Mouse (Mus musculus): ENCODE measurements around the gene Actrt2. TPM values are rescaled to one million over a fixed set of nuclear protein-coding genes. Genes with fewer than 3 reads are reported as not detected.

Actrt2 gene
- polyA plus RNA-seq, 1 experiment from 2014 or later: not detected

DNA sequence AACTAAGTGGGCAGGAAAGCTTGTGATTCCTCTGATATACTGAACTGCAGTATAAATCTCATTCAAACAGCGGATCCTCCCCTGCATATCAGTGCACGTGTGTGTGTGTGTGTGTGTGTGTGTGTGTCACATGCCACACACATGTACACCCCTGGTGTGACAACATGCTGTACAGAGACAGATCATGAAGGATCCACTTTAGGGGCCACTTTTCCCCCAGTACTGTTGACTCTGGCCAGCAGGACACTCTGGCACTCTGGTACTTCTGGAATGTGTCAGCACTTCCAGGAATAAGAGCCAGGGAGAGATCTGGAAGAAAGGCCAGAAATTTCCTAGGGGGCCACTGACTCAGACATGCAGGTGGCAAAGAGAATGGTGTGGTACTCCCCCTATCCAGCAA, 41.4 kb downstream of the Actrt2 start:
- no peak overlapping the region for H3K9ac ChIP-seq
- no peak for ATAC-seq (ENCODE audit: low FRiP score)
- no peaks in the 10 kb centered on the region for H3K36me3 ChIP-seq (replicated peaks; ENCODE audit: control insufficient read depth, insufficient read depth)
- H3K9me3 ChIP-seq (ENCODE audit: control insufficient read depth, low read length): no peaks in the 10 kb centered on the region
- H3K27me3 ChIP-seq (ENCODE audit: control insufficient read depth, insufficient read depth, low read length): peaks cover 36% of the 10 kb centered on the region
- H3K27ac ChIP-seq: no peak overlapping the region
- H3K4me1 ChIP-seq (replicated peaks; ENCODE audit: control insufficient read depth, insufficient read depth, low read length): peaks cover 17% of the 10 kb centered on the region; the same call in 1 of the 2 replicates
- no peak overlapping the region for H3K4me3 ChIP-seq (replicated peaks; ENCODE audit: low read length)
- no peak overlapping the region for H3K4me2 ChIP-seq (replicated peaks)
- 87% methylated on average over 2 of the region's 2 CpGs for WGBS
- no peak for DNase-seq (ENCODE audit: low spot score)

DNA sequence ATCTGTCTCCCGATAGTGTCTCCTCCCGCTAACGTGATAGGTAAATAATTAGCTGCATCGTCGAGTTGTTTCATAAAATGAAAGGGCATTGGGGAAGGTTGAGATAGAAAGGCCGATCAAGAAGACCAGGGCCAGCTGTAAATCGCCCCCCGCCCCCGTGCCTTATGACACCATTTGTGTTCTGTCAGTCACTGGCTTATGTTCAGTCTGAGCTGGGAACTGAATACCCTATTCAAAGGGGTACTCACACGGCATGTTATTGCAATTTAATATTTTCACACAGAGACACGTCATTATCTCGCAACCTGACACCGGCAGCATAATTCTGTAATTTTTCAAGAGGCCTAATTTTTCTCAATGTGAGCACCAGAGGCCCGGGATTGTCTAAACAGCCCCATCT, 42.0 kb downstream of the Actrt2 start:
- H3K9me3 ChIP-seq (ENCODE audit: control insufficient read depth, low read length): no peaks in the 10 kb centered on the region
- no peak overlapping the region for H3K4me3 ChIP-seq (replicated peaks; ENCODE audit: low read length)
- 39% methylated on average over 14 of the region's 14 CpGs for WGBS
- H3K4me1 ChIP-seq (replicated peaks; ENCODE audit: control insufficient read depth, insufficient read depth, low read length): peaks cover 17% of the 10 kb centered on the region; the same call in 1 of the 2 replicates
- no peaks in the 10 kb centered on the region for H3K36me3 ChIP-seq (replicated peaks; ENCODE audit: control insufficient read depth, insufficient read depth)
- H3K27me3 ChIP-seq (ENCODE audit: control insufficient read depth, insufficient read depth, low read length): peaks cover 31% of the 10 kb centered on the region
- no peak for ATAC-seq (ENCODE audit: low FRiP score)
- no peak overlapping the region for H3K4me2 ChIP-seq (replicated peaks)
- H3K27ac ChIP-seq: no peak overlapping the region
- no peak for DNase-seq (ENCODE audit: low spot score)
- no peak overlapping the region for H3K9ac ChIP-seq

DNA sequence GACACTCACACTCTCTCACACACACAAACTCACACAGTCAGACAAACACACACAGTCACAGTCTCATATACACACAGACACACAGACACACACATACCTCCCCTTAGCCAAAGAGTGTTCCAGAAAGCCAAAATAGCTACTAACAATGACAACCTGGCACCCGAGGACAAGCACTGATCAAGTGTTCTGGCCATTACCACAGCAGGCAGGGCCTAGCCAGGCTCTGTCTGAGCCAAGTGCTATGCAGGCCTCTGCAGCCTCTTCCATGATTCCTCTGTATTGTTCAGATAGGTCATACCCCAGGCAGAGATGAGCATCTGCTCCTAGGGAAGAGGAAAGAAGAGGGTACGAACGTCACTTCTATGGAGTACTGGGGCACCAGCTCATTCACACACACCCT, 44.4 kb downstream of the Actrt2 start:
- Histone ChIP-seq H3K27ac (no peak overlapping the region), H3K9ac (no peak overlapping the region), H3K36me3 (replicated peaks; ENCODE audit: control insufficient read depth, insufficient read depth) (no peaks in the 10 kb centered on the region), H3K9me3 (ENCODE audit: control insufficient read depth, low read length) (no peaks in the 10 kb centered on the region), H3K4me1 (replicated peaks; ENCODE audit: control insufficient read depth, insufficient read depth, low read length) (0 out of 2 replicates have a peak, but pooled peaks cover 13% of the 10 kb centered on the region), H3K4me3 (replicated peaks; ENCODE audit: low read length) (no peak overlapping the region), H3K27me3 (ENCODE audit: control insufficient read depth, insufficient read depth, low read length) (peaks cover 9% of the 10 kb centered on the region), H3K4me2 (replicated peaks) (no peak overlapping the region)
- ATAC-seq (ENCODE audit: low FRiP score) (no peak), DNase-seq (ENCODE audit: low spot score) (no peak)
- WGBS: 83% methylated on average over 3 of the region's 3 CpGs

DNA sequence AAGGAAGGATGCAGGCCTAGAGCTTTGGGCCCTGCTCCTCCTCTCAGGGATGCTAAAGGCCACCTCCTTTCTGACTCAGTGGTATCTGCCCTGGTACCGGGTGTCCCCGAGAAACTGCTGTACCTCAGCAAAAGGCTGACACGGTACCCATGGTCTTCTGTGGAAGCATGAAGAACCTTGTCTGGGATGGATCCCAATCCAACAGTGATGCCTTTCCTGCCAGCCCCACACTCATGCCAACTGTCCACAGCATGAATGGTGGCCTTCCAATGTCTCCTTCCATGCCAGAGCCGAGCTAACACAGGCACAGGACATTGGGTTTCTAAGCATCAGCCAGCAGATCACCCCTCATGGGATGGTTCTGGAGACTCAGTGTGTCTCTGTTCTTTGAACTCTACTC, 45.1 kb downstream of the Actrt2 start:
- 90% methylated on average over 4 of the region's 4 CpGs for WGBS
- no peak overlapping the region for H3K4me2 ChIP-seq (replicated peaks)
- DNase-seq (ENCODE audit: low spot score) (no peak), ATAC-seq (ENCODE audit: low FRiP score) (no peak)
- peaks cover 3% of the 10 kb centered on the region; the same call in 1 of the 2 replicates for H3K27me3 ChIP-seq (ENCODE audit: control insufficient read depth, insufficient read depth, low read length)
- no peaks in the 10 kb centered on the region for H3K36me3 ChIP-seq (replicated peaks; ENCODE audit: control insufficient read depth, insufficient read depth)
- no peaks in the 10 kb centered on the region for H3K9me3 ChIP-seq (ENCODE audit: control insufficient read depth, low read length)
- peaks cover 13% of the 10 kb centered on the region; the same call in 1 of the 2 replicates for H3K4me1 ChIP-seq (replicated peaks; ENCODE audit: control insufficient read depth, insufficient read depth, low read length)
- H3K4me3 ChIP-seq (replicated peaks; ENCODE audit: low read length): no peak overlapping the region
- H3K27ac ChIP-seq: no peak overlapping the region
- no peak overlapping the region for H3K9ac ChIP-seq

Other genes with a start within 250 kb of the Actrt2 start
- gene Prdm16, start 31.0 kb downstream of the Actrt2 start, polyA plus RNA-seq (2014; fragmentation: Nextera tagmentation; extraction: Ambion mirVana): 13.2 and 15.6 TPM in 2 replicates
- gene Ttc34, start 169.6 kb upstream of the Actrt2 start, polyA plus RNA-seq (2014; fragmentation: Nextera tagmentation; extraction: Ambion mirVana): 1.7 and 2.4 TPM in 2 replicates
- gene Mmel1, start 201.7 kb upstream of the Actrt2 start, polyA plus RNA-seq (2014; fragmentation: Nextera tagmentation; extraction: Ambion mirVana): 0.23 and 0.65 TPM in 2 replicates
- 55.9 and 57.1 TPM in 2 replicates for gene Fam213b, start 231.3 kb upstream of the Actrt2 start, polyA plus RNA-seq (2014; fragmentation: Nextera tagmentation; extraction: Ambion mirVana)

Data from hindbrain, embryonic 14.5 days (tissue).